Mouse (Mus musculus): Measurements from ENCODE around the gene Abca13. TPM values are rescaled to one million over a fixed set of nuclear protein-coding genes. Genes with fewer than 3 reads are reported as not detected.
"Not testable (repeated sequence)": the region's sequence is repeated elsewhere in the genome, so short reads cannot be mapped to it uniquely, and the experiment has no call there.

Gene Abca13
- total RNA-seq (2015; ENCODE audit: low replicate concordance) (11.9 and 17.7 TPM in 2 replicates), total RNA-seq (2017; ENCODE audit: low replicate concordance) (10.3 and 11.3 TPM in 2 replicates)

DNA sequence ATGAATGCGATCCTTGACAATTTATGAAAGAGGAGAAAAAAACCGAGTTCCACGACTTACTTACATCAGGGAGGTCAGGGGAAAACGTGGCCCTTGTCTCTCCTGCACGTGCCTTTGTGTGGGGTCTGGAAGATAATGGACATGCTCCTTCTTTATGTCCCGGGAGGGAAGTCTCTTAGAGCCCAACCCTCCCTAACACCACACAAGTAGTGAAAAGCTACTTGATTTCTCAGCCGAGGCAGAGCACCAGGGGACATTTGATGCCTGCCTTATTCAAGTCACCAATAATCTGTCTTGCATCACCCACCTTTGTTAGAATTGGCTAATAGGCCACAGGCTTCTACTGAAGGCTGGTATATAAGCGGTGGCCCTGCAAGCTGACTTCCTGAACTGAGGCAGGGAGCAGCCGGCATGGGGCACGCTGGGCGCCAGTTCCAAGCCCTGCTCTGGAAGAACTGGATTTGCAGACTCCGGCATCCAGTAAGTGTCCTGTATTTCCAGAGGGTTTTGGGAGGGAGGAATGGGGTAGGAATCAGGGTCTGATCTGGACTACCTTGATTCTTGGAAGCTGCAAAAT, at the start of gene Abca13:
Gene Abca13 (plus strand): TSS at position 388 of the 577 bp plus-strand sequence.
- no peak for ATAC-seq (replicated peaks; ENCODE audit: low FRiP score, poor library complexity, severe bottlenecking)

DNA sequence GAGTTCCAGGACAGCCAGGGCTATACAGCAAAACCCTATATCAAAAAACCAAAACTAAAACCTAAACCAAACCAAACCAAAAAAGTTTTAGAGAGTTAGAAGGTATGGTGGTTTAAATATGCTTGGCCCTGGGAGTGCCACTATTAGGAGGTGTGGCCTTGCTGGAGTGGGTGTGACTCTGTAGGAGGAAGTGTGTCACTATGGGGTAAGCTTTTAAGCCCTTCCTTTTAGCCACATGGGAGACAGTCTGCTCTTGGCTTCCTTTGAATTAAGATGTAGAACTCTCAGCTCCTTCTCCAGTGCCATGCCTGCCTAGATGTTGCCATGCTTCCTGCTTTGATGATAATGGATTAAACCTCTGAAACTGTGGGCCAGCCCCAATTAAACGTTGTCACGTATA, 46.6 kb upstream of the Abca13 start:
- no peak for ATAC-seq (replicated peaks; ENCODE audit: low FRiP score, poor library complexity, severe bottlenecking)

DNA sequence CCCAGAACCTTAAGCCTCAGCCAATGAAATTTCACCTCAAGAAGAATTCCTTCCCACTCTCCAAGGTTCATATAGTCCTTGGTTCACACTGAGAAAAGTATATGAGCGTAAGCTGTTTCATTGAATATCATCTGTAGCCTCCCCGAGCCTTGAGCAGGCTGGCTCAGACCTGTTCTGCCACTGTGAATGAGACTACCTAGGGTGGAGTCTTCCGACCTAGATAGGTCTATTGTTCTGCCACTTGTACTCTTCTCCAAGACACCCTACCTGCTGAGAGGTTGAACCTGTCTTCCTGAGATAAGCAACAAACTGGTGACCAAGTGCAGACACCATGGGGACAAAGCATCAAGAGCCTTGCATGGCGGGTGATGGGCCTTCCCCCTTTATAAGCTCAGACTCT, 45.6 kb upstream of the Abca13 start:
- no peak for ATAC-seq (replicated peaks; ENCODE audit: low FRiP score, poor library complexity, severe bottlenecking)

DNA sequence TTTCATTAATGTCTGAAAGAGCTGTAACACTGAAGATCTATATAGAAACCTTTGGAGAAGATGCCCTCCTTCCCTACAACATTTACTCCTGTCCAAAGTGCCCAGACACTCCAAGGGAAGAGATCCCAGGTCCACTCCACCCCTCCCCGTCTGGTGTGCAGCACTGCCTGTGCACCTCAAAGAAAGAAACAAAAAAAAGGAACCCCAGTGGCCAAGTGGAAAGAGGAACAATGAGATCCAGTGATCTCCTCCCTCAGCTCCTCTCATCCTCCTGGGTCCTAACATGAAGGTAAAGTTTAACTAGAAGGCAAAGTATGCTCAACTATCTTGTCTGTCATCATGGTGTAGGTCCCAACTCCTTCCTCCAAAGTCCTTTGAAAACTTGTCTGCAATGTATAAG, 45.1 kb upstream of the Abca13 start:
- ATAC-seq (replicated peaks; ENCODE audit: low FRiP score, poor library complexity, severe bottlenecking), result no peak

DNA sequence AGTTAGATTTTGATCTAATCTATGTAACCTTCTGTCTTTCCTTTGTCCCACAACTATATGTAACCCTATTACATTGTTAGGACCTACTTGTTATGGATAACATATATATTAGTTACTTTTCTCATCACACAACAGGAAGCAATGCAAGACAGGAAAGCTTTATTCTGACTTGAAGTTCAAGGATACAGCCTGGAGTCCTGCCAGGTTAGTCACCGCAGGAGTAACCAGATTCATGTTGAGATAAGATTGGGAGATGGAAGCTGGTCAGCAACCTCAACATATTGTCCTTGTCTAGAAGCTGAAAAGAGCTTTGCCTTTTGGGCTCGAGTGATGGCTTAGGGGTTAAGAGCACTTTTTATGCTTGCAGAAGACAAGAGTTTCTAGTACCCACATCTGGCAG, 43.5 kb upstream of the Abca13 start:
- ATAC-seq (replicated peaks; ENCODE audit: low FRiP score, poor library complexity, severe bottlenecking), result no peak

DNA sequence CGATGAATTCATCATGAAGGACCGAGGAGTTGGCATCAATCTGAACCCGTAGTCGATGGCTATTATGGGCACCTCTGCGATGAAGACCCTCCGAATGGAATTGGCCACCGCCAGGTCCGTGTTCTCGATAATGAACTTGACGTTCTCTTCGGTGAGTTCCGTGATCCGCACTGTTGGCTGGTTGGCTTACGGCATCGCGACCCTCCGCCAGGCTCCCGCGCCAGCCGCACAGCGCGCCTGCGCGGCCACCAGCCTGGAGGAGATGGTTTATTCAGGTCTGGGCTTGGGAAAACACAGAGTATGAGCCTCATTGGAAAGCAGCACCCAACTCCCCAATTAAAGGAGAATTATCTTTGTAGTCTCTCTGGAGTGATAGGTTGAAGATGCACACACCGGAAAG, 41.3 kb upstream of the Abca13 start:
- not testable (repeated sequence) for ATAC-seq (replicated peaks; ENCODE audit: low FRiP score, poor library complexity, severe bottlenecking)

DNA sequence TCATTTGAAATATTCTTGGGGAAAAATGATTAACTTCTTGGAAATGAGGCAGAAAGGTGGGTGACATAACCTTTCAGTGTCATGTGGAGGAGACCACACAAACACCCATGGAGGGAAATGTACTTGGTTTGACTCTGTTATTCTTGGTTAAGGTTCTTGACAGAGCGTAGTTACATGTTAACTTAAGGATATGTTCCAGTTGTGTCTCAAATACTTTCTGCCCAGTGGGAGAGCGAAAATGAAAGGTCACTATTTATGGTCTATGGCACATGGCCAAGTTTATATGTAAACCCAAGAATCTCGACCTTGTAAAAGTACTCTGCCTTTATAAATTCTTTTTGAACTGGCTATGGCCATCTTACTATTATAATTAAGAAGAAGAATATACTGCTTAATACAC, 31.8 kb upstream of the Abca13 start:
- ATAC-seq (replicated peaks; ENCODE audit: low FRiP score, poor library complexity, severe bottlenecking), result no peak

DNA sequence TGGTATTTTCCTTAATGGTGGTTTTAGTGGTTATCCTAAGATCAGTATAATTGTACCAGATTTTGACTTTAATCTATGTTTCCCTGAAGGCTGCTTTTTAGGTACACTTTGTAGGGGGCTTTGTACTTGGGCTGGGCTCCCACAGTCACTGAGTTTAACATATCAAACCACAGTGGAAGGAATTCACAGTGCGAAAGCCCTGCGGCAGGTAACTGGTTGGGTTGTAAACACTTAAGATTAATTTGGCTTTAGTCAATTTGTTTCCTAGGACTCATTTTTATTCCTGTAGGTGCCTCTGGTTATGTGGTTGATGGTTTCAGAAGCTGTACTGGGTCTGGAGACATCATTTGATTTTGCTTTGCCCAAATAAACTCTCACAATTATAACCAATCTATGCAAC, 24.4 kb upstream of the Abca13 start:
- no peak for ATAC-seq (replicated peaks; ENCODE audit: low FRiP score, poor library complexity, severe bottlenecking)

DNA sequence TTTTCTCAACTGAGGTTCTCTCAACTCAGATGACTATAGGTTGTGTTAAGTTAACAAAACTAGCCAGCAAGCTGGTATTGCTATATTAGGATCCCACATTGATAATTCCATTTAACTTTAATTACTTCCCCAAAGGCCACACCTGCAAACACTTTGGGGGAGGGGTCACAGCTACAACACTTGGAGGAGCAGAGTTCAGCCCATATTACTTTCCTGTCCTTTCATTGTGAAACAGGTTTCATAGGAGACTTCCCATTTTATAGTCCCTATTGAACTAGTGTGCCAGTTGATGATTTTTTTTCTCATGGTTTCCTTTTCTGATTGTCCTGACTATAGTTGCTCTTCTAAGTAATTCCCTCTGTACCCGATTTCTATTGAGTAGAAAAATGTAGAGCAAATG, 10.3 kb upstream of the Abca13 start:
- no peak for ATAC-seq (replicated peaks; ENCODE audit: low FRiP score, poor library complexity, severe bottlenecking)

DNA sequence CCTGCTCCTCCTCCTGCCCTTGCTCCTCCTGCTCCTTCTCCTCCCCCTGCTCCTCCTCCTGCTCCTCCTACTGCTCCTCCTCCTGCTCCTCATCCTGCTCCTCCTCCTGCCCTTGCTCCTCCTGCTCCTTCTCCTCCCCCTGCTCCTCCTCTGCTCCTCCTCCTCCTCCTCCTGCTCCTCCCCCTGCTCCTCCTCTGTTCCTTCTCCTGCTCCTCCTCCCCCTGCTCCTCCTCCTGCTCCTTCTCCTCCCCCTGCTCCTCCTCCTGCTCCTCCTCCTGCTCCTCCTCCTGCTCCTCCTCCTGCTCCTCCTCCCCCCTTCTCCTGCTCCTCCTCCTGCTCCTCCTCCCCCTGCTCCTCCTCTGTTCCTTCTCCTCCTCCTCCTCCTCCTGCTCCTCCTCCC, 2.3 kb upstream of the Abca13 start:
- not testable (repeated sequence) for ATAC-seq (replicated peaks; ENCODE audit: low FRiP score, poor library complexity, severe bottlenecking)

DNA sequence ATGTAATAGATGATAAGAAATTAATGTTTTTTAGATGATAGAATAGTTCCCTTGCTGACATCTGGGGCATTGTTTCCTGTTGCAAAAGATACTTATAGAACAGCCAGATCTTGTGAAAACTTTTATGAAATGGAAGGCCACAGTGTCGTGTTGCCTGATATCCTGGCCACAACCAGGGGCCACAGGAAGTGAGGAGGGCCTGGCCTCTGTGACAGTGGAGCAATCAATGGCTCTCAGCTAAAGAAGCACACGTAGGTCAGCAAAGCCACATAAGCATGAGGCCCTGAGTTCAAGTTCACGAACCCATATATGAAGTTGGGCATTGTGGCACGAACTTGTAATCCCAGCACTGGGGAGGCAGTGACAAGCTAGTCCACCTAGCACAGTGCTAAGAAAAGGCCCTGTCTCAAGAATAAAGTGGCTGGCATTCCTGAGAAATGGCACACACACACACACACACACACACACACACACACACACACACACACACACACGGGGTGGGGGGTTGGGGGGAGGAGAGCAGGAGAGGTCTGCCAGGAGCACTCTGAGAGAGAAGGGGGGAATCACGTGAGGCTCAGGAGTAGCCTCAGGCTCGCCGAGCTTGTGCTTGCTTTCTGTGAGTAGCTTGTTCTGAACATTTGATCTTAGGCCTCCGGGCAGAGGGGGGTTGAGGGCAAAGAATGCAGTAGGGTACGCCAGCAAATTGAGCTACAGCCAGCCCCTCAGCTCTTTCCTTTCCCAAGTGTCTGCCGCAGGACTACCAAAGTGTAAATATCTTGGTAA, 779 bp upstream of the Abca13 start:
- ATAC-seq (replicated peaks; ENCODE audit: low FRiP score, poor library complexity, severe bottlenecking), result no peak

DNA sequence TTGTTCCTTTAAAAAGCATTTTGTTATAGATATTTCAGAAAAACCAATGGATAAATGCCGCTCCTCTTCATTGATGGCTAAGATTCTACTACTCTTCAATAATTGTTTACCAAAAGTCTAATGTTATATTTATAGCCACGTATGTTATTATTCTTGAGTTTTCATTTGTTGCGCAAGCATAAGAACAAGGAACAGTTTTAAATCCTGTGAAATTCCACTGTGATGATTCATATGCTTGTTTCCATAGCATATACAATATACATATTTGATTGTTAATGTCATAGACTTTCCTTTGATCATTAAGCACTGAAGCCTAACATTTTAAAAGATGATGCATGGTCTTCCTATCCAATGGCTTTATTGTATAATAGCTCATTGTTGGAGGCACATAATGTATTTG, 3.1 kb downstream of the Abca13 start:
- ATAC-seq (replicated peaks; ENCODE audit: low FRiP score, poor library complexity, severe bottlenecking), result no peak

DNA sequence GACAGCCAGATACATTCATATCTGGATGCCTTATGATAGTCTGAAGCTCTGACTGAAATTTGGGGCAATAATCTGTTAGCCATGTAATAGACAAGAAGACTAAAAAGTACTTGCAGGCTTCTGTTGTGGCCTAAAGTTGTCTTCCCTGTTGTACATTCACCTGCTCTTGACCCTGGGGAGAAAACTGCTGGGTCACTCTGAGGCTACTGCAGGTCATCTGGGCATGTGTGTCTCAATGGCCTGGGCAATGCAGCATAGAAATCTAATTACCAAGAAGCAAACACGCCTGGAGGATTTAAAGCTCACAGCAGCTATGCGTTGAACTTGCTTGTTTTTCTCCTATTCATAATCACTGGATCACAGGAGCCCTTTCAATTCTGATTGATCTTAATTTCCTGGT, 8.1 kb downstream of the Abca13 start:
- ATAC-seq (replicated peaks; ENCODE audit: low FRiP score, poor library complexity, severe bottlenecking), result no peak

DNA sequence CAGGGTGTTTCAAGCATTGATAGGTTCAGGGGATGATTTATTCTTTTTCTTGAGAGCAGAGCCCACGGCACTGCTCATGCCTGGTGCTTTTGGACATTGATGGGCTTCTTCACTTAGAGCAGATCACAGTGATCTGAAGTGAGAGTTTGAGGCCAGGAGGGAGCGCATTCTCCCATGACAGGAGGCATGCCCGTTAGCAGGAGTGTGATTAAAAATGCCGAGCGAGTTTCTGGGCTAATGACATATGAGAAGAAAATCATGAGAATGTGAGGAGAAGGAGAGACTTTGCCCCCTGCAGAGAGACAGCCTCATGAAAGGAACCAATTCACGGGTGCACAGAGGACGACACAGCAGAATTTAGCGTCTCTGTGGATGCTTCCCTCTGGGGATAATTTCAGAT, 19.0 kb downstream of the Abca13 start:
- no peak for ATAC-seq (replicated peaks; ENCODE audit: low FRiP score, poor library complexity, severe bottlenecking)

DNA sequence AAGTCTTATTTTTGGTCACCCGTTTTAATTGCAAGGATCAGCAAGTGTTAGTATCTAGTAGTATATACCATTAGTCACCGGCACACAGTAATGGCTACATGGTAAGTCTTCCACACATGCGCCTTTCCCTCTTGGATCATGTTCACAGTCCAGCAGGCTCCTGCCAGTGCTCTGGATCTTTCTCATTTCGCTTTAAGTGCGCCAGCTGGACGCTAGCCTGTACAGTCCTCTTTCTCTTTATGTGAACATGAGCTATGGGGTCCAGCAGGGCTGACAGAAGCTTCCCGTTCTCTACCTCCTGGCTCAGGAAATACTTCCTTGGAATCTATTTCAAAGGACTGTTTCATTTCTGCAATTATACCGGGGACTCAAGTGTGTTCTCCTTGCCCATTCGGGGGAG, 21.8 kb downstream of the Abca13 start:
- no peak for ATAC-seq (replicated peaks; ENCODE audit: low FRiP score, poor library complexity, severe bottlenecking)

DNA sequence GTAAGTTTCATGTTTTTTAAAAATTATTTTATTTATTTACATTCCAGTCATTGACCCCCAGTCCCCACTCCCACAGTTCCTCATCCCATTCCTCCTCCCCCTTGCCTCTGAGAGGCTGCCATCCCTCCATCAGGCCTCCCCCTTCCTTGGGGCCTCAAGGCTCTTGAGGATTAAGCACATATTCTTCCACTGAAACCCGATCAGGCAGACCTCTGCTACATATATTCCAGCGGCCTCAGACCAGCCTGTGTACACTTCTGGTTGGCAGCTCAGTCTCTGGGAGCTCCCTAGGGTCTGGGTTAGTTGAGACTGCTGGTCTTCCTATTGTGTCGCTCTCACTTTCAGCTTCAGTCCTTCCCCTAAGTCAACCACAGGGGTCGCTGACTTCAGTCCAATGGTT, 24.5 kb downstream of the Abca13 start:
- ATAC-seq (replicated peaks; ENCODE audit: low FRiP score, poor library complexity, severe bottlenecking), result no peak

DNA sequence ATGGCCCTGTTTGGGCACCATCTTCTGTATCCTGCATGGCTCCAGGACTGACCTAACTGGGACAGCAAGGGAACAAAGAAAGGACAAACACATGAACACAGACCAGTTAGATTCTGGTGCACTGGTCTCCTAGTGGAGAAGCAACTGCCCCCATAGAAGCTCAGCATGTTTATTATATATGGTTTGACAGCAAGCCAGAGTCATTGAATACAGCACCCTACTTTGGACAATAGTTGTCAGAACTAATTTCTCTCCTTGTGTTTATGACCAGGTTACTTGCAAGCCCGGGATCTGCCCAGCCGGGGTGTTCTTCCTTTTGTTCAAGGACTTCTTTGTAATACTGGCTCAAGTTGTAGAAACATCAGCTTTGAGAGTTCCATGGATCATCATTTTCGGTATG, 28.8 kb downstream of the Abca13 start:
- no peak for ATAC-seq (replicated peaks; ENCODE audit: low FRiP score, poor library complexity, severe bottlenecking)

DNA sequence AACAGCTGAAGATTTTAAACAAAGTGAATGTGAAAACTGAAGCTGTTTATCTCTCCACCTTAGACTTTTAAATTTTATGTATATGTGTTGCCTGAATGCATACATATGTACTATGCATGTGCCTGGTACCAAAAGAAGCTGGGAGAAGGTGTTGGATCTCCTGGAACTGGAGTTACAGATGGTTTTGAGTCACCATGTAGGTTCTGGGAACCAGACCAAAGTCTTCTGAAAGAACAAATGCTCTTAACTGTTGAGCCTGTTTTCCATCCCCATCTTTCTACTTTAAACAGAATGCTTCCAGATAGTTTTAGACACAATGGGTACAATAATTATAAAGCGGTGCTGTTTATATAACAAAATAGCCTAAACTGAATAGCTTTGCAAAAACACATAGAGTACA, 29.9 kb downstream of the Abca13 start:
- no peak for ATAC-seq (replicated peaks; ENCODE audit: low FRiP score, poor library complexity, severe bottlenecking)

DNA sequence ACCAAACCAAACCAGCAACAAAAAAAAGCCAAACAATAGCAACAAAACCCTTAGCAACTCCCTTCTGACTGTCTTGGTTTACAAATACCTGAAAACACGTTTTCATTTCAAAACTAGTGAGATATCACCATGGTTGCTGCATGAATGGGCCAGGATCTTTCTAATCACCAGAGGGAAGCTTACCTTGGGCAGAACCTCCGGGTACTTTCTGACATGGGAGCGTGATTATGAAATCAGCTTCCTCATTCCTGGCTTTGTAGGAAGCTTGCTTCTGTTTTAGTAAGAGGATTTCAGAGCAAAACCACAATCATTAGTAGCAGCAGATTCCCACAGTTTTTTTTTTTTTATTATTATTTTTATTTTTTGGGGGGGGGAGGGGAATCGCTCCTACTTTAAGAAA, 34.7 kb downstream of the Abca13 start:
- no peak for ATAC-seq (replicated peaks; ENCODE audit: low FRiP score, poor library complexity, severe bottlenecking)

DNA sequence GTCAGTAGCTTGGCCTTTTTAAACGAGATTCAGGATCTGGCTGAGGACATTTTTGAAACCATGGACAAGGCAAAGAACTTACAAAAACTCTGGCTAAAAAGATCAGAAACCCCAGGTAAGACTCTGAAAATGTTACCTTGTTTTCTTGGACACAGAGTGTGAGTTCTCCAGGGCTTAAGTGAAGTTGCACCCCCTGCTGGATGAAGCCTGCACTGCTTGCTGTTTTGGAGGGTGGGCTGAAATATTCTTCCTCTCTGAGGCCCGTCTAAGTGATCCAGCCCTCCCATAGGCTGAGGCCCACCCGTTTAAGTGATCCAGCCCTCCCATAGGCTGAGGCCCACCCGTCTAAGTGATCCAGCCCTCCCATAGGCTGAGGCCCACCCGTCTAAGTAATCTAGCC, 57.9 kb downstream of the Abca13 start:
- ATAC-seq (replicated peaks; ENCODE audit: low FRiP score, poor library complexity, severe bottlenecking), result not testable (repeated sequence)

DNA sequence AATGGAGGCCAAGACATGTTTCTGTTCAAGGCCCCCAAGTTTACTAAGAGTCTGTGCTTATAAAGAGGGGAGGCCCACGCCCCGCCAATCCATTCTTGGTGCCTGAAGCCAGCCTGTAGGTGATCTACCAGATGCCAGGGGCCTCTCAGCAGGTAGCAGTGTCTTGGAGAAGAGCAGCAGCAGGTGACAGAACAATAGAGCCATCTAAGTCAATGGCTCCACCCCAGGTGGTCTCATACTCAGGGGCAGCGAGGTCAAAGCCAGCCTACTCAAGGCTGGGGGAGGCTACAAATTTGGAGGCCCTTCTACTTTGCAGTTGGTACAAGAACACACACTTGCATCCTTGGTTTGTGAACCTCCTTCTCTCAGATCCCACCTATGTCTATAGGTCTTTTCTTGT, 71.3 kb downstream of the Abca13 start:
- not testable (repeated sequence) for ATAC-seq (replicated peaks; ENCODE audit: low FRiP score, poor library complexity, severe bottlenecking)

DNA sequence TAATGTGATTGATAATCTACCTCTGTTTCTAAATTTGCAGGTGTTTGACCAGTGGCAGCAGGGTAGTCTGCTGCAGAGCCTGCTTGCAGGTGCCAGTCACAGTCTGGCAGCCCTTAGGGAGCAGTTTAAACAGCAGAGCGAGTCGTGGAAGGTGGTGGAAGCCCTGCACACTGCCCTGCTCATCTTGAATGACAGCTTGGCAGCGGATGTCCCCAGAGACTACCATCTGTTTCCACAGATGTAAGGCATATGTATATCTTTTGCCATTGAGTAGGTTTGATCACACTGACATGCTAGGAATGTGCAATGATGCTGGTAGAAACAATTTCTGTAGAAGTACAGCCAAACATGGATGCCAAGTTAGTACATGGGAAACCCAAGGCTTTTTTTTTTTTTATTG, 77.3 kb downstream of the Abca13 start:
- no peak for ATAC-seq (replicated peaks; ENCODE audit: low FRiP score, poor library complexity, severe bottlenecking)
